In genomic region chr1:178530301-178531078, GRCm38 (mm10) we compare ENCODE assay signal across 8 mouse cellular contexts. TPM values are rescaled to one million over a fixed set of nuclear protein-coding genes. Genes with fewer than 3 reads are reported as not detected.
DNase-seq lines count a peak whose midpoint lies in the region; ATAC-seq and TF ChIP-seq lines count a peak whose summit lies in the region.

No protein-coding gene starts in this region.

- H3K27ac ChIP-seq in cerebellum, adult 2 months (ENCODE audit: insufficient read depth, low read length) = peak overlapping the region; percentile 86
- no peak overlapping the region for H3K27ac ChIP-seq in olfactory bulb, adult 2 months (ENCODE audit: insufficient read depth, low read depth, low read length)

- no peaks in the 10 kb centered on the region for H3K9me3 ChIP-seq in E14TG2a.4 (ENCODE audit: low read length)

- peak; percentile 63 to 77 for ATAC-seq in hematopoietic stem cell, adult 5-6 weeks (replicated peaks in 1 of 2; ENCODE audit: insufficient read depth in 1 of 2, low FRiP score in 2 of 2, low TSS enrichment in 1 of 2, low read depth in 1 of 2, poor library complexity in 2 of 2, severe bottlenecking in 2 of 2)

- peaks cover 77% of the 10 kb centered on the region for H3K27me3 ChIP-seq in E14TG2a.4 (ENCODE audit: insufficient read depth, low read length)
- H3K27me3 ChIP-seq in cerebellum, adult 2 months (ENCODE audit: control insufficient read depth, insufficient read depth, low read length) = no peaks in the 10 kb centered on the region

- H3K4me1 ChIP-seq in E14TG2a.4 (replicated peaks; ENCODE audit: low read depth, low read length) = peaks cover 28% of the 10 kb centered on the region
- peaks cover 4% of the 10 kb centered on the region; the same call in 1 of the 2 replicates for H3K4me1 ChIP-seq in cerebellum, adult 2 months (ENCODE audit: control insufficient read depth, insufficient read depth, low read length)
- H3K4me1 ChIP-seq in lung, adult 2 months (ENCODE audit: control insufficient read depth, insufficient read depth, low read length) = peaks cover 9% of the 10 kb centered on the region; the same call in 1 of the 2 replicates
- peaks cover 23% of the 10 kb centered on the region for H3K4me1 ChIP-seq in olfactory bulb, adult 2 months (ENCODE audit: control insufficient read depth, insufficient read depth, low read length)

- WGBS in cerebellum, adult 2 months = under 1% methylated on average over 62 of the region's 62 CpGs
- under 1% methylated on average over 62 of the region's 62 CpGs for WGBS in lung, adult 2 months
- WGBS in olfactory bulb, adult 2 months = under 1% methylated on average over 61 of the region's 62 CpGs

- peak overlapping the region; percentile 82 for H3K4me3 ChIP-seq in E14TG2a.4 (replicated peaks; ENCODE audit: low read length)
- H3K4me3 ChIP-seq in cerebellum, adult 2 months (replicated peaks; ENCODE audit: insufficient read depth, low read depth, low read length) = peak overlapping the region; percentile 81
- H3K4me3 ChIP-seq in lung, adult 2 months (replicated peaks; ENCODE audit: extremely low read depth, low read depth, low read length) = peak overlapping the region; percentile 37
- H3K4me3 ChIP-seq in olfactory bulb, adult 2 months (ENCODE audit: insufficient read depth, low read depth, low read length) = peak overlapping the region; percentile 55

- peak; percentile 90 to 96 for DNase-seq in cerebellum, adult 2 months
- DNase-seq in frontal cortex, adult 2 months (ENCODE audit: extremely low spot score in 1 of 2, low spot score in 1 of 2) = peak; percentile 42 to 87
- DNase-seq in layer of hippocampus, adult 8-10 months (ENCODE audit: low spot score in 2 of 2) = peak; percentile 70 to 79
- peak; percentile 66 for DNase-seq in lung, adult 2 months
- DNase-seq in thymus, postnatal 0 days (ENCODE audit: low spot score) = peak; percentile 68

- no peaks in the 10 kb centered on the region for H3K36me3 ChIP-seq in E14TG2a.4 (ENCODE audit: insufficient read depth, low read length)

- peak; percentile 24 for TF ChIP-seq CTCF in E14TG2a.4 (conservative IDR thresholded peaks at IDR 0.05; ENCODE audit: low read length)
- TF ChIP-seq CTCF in cerebellum, adult 2 months (IDR thresholded peaks at IDR 0.05; ENCODE audit: borderline replicate concordance, insufficient read depth, low read depth, low read length) = peak; percentile 64
- peak; percentile 19; the same call in 1 of the 2 replicates for TF ChIP-seq CTCF in lung, adult 2 months (IDR thresholded peaks at IDR 0.05; ENCODE audit: insufficient read depth, low read length)
- TF ChIP-seq CTCF in olfactory bulb, adult 2 months (IDR thresholded peaks at IDR 0.05; ENCODE audit: insufficient read depth, low read depth, low read length) = peak; percentile 69

- 0 out of 2 replicates have a peak, but pooled peaks have one; percentile 21 for TF ChIP-seq POLR2A in cerebellum, adult 2 months (IDR thresholded peaks at IDR 0.05; ENCODE audit: borderline replicate concordance, insufficient read depth, low read length)
- TF ChIP-seq POLR2A in lung, adult 2 months (IDR thresholded peaks at IDR 0.05; ENCODE audit: borderline replicate concordance, extremely low read depth, low read depth, low read length) = no peak
- no peak for TF ChIP-seq POLR2A in olfactory bulb, adult 2 months (IDR thresholded peaks at IDR 0.05; ENCODE audit: insufficient read depth, low read depth, low read length)

RNA-seq across cellular contexts. Expression of gene Kif26b, which starts 1.6 kb away (rescaled TPM):
- 15.6 and 17.3 TPM in 2 replicates for polyA plus RNA-seq in cerebellum, adult 2 months (2012; rRNA removed)
- 3.2 and 3.5 TPM in 2 replicates for polyA plus RNA-seq in frontal cortex, adult 2 months (2012; rRNA removed)
- total RNA-seq in hematopoietic stem cell, adult 5-6 weeks (2017) = 0.25 and 0.50 TPM in 2 replicates
- total RNA-seq in layer of hippocampus, adult 8-10 months (2022) = 10 to 100 TPM; 14.4 to 21.3 (median 17.9) TPM
- polyA plus RNA-seq in lung, adult 2 months (2012; rRNA removed) = 2.0 and 3.6 TPM in 2 replicates
- not detected in 2 replicates for polyA plus RNA-seq in olfactory bulb, adult 2 months (2012; ENCODE audit: insufficient read depth, insufficient read length, low replicate concordance, missing spikeins)
- 0.01 and 0.07 TPM in 2 replicates for polyA plus RNA-seq in thymus, postnatal 0 days (2015; fragmentation: Nextera tagmentation; extraction: Ambion mirVana)

Comparison
In these comparisons a context has a peak if more than half of its experiments do, and no peak if none do; other contexts are left out.
1. CTCF ChIP-seq: peak in every context shown above with its lines; median percentile 69 in olfactory bulb, adult 2 months; 64 in cerebellum, adult 2 months; 24 in E14TG2a.4; 19 in lung, adult 2 months.